Mouse (Mus musculus): ENCODE measurements around the gene Padi1. TPM values are rescaled to one million over a fixed set of nuclear protein-coding genes. Genes with fewer than 3 reads are reported as not detected.

The Padi1 gene
- polyA plus RNA-seq, 1 experiment = 0.06 TPM

- H3K4me3 ChIP-seq = no peak overlapping the region
- no peaks in the 10 kb centered on the region for H3K36me3 ChIP-seq (ENCODE audit: control insufficient read depth, insufficient read depth)
Measured at GRCm38 (mm10) chr4:140775876-140776275, 69.7 kb downstream of the Padi1 start.

GRCm38 (mm10) chr4:140774893-140775292 lies 70.7 kb downstream of the Padi1 start:
- no peak overlapping the region for H3ac ChIP-seq (ENCODE audit: control insufficient read depth, insufficient read length)
- TF ChIP-seq REST (IDR thresholded peaks at IDR 0.05; ENCODE audit: insufficient read depth, insufficient read length) (no peak), MYOG (IDR thresholded peaks at IDR 0.05; ENCODE audit: control insufficient read depth in 1 of 3, insufficient read depth in 1 of 3, insufficient read length in 2 of 3, low read depth in 2 of 3) (peak in 2 of 3 experiments; percentile 88 to 94), CEBPB (IDR thresholded peaks at IDR 0.05; ENCODE audit: insufficient read depth, poor library complexity, severe bottlenecking) (no peak), TCF12 (IDR thresholded peaks at IDR 0.05; ENCODE audit: insufficient read depth, poor library complexity, severe bottlenecking) (peak; percentile 28), MAX (IDR thresholded peaks at IDR 0.05; ENCODE audit: low read depth) (no peak), TCF3 (IDR thresholded peaks at IDR 0.05; ENCODE audit: insufficient read length, low read depth) (peak; percentile 54), POLR2AphosphoS2 (IDR thresholded peaks at IDR 0.05; ENCODE audit: insufficient read length, low read depth) (no peak), E2F4 (IDR thresholded peaks at IDR 0.05; ENCODE audit: insufficient read depth) (no peak), MYOD1 (IDR thresholded peaks at IDR 0.05; ENCODE audit: control insufficient read depth in 1 of 3, insufficient read length in 2 of 3, low read depth in 2 of 3) (peak in 2 of 3 experiments; percentile 71 to 95), SRF (IDR thresholded peaks at IDR 0.05; ENCODE audit: control insufficient read depth, insufficient read length, low read depth) (no peak), USF1 (IDR thresholded peaks at IDR 0.05; ENCODE audit: low read depth) (no peak), POLR2A (IDR thresholded peaks at IDR 0.05; ENCODE audit: insufficient read length, low read depth) (no peak)
- H3K4me3 ChIP-seq = no peak overlapping the region
- no peaks in the 10 kb centered on the region for H3K27me3 ChIP-seq (ENCODE audit: control insufficient read depth, insufficient read depth, insufficient read length)
- no peaks in the 10 kb centered on the region for H3K36me3 ChIP-seq (ENCODE audit: control insufficient read depth, insufficient read depth)
- no peak overlapping the region for H3K4me2 ChIP-seq (ENCODE audit: low read depth)
- H3K79me2 ChIP-seq (ENCODE audit: control insufficient read depth, insufficient read depth) = no peaks in the 10 kb centered on the region

More at GRCm38 (mm10) chr4:140775876-140776275, 69.7 kb downstream of the Padi1 start:
- no peaks in the 10 kb centered on the region for H3K79me2 ChIP-seq (ENCODE audit: control insufficient read depth, insufficient read depth)
- TF ChIP-seq MAX (IDR thresholded peaks at IDR 0.05; ENCODE audit: low read depth) (no peak), REST (IDR thresholded peaks at IDR 0.05; ENCODE audit: insufficient read depth, insufficient read length) (no peak), TCF12 (IDR thresholded peaks at IDR 0.05; ENCODE audit: insufficient read depth, poor library complexity, severe bottlenecking) (no peak), POLR2A (IDR thresholded peaks at IDR 0.05; ENCODE audit: insufficient read length, low read depth) (no peak), MYOD1 (IDR thresholded peaks at IDR 0.05; ENCODE audit: control insufficient read depth in 1 of 3, insufficient read length in 2 of 3, low read depth in 2 of 3) (peak in 1 of 3 experiments; percentile 53)
- H3K27me3 ChIP-seq (ENCODE audit: control insufficient read depth, insufficient read depth, insufficient read length) = no peaks in the 10 kb centered on the region
- H3K4me2 ChIP-seq (ENCODE audit: low read depth) = no peak overlapping the region
- H3ac ChIP-seq (ENCODE audit: control insufficient read depth, insufficient read length) = no peak overlapping the region

- TF ChIP-seq MYOD1 (IDR thresholded peaks at IDR 0.05; ENCODE audit: control insufficient read depth in 1 of 3, insufficient read length in 2 of 3, low read depth in 2 of 3) = no peak
- H3K27me3 ChIP-seq (ENCODE audit: control insufficient read depth, insufficient read depth, insufficient read length) = no peaks in the 10 kb centered on the region
- no peak within 1 kb of the TSS for H3ac ChIP-seq (ENCODE audit: control insufficient read depth, insufficient read length)
- no peaks in the 10 kb centered on the region for H3K36me3 ChIP-seq (ENCODE audit: control insufficient read depth, insufficient read depth)
- no peaks in the 10 kb centered on the region for H3K79me2 ChIP-seq (ENCODE audit: control insufficient read depth, insufficient read depth)
- no peak within 1 kb of the TSS for H3K4me2 ChIP-seq (ENCODE audit: low read depth)
- no peak within 1 kb of the TSS for H3K4me3 ChIP-seq
Measured at GRCm38 (mm10) chr4:140774025-140774800, 71.4 kb downstream of the Padi1 start, which contains the start of gene Padi4. Gene Padi4 (minus strand): TSS chr4:140774236.

GRCm38 (mm10) chr4:140771091-140771490 lies 74.5 kb downstream of the Padi1 start:
- no peak overlapping the region for H3ac ChIP-seq (ENCODE audit: control insufficient read depth, insufficient read length)
- peak overlapping the region; percentile 18 for H3K4me3 ChIP-seq
- no peaks in the 10 kb centered on the region for H3K27me3 ChIP-seq (ENCODE audit: control insufficient read depth, insufficient read depth, insufficient read length)
- TF ChIP-seq MAX (IDR thresholded peaks at IDR 0.05; ENCODE audit: low read depth) = no peak
- no peak for TF ChIP-seq REST (IDR thresholded peaks at IDR 0.05; ENCODE audit: insufficient read depth, insufficient read length)
- no peak for TF ChIP-seq CEBPB (IDR thresholded peaks at IDR 0.05; ENCODE audit: insufficient read depth, poor library complexity, severe bottlenecking)
- TF ChIP-seq TCF3 (IDR thresholded peaks at IDR 0.05; ENCODE audit: insufficient read length, low read depth) = no peak
- TF ChIP-seq POLR2AphosphoS2 (IDR thresholded peaks at IDR 0.05; ENCODE audit: insufficient read length, low read depth) = no peak
- no peak for TF ChIP-seq TCF12 (IDR thresholded peaks at IDR 0.05; ENCODE audit: insufficient read depth, poor library complexity, severe bottlenecking)
- TF ChIP-seq USF1 (IDR thresholded peaks at IDR 0.05; ENCODE audit: low read depth) = no peak
- no peak for TF ChIP-seq MYOD1 (IDR thresholded peaks at IDR 0.05; ENCODE audit: control insufficient read depth in 1 of 3, insufficient read length in 2 of 3, low read depth in 2 of 3)
- peak overlapping the region; percentile 45 for H3K4me2 ChIP-seq (ENCODE audit: low read depth)
- H3K36me3 ChIP-seq (ENCODE audit: control insufficient read depth, insufficient read depth) = no peaks in the 10 kb centered on the region
- H3K79me2 ChIP-seq (ENCODE audit: control insufficient read depth, insufficient read depth) = no peaks in the 10 kb centered on the region

- H3K27me3 ChIP-seq (ENCODE audit: control insufficient read depth, insufficient read depth, insufficient read length) = no peaks in the 10 kb centered on the region
- no peak for TF ChIP-seq USF1 (IDR thresholded peaks at IDR 0.05; ENCODE audit: low read depth)
- no peak for TF ChIP-seq SRF (IDR thresholded peaks at IDR 0.05; ENCODE audit: control insufficient read depth, insufficient read length, low read depth)
- no peak for TF ChIP-seq MYOG (IDR thresholded peaks at IDR 0.05; ENCODE audit: control insufficient read depth in 1 of 3, insufficient read depth in 1 of 3, insufficient read length in 2 of 3, low read depth in 2 of 3)
- no peak for TF ChIP-seq TCF12 (IDR thresholded peaks at IDR 0.05; ENCODE audit: insufficient read depth, poor library complexity, severe bottlenecking)
- TF ChIP-seq MYOD1 (IDR thresholded peaks at IDR 0.05; ENCODE audit: control insufficient read depth in 1 of 3, insufficient read length in 2 of 3, low read depth in 2 of 3) = no peak
- no peak for TF ChIP-seq E2F4 (IDR thresholded peaks at IDR 0.05; ENCODE audit: insufficient read depth)
- TF ChIP-seq POLR2AphosphoS2 (IDR thresholded peaks at IDR 0.05; ENCODE audit: insufficient read length, low read depth) = no peak
- TF ChIP-seq POLR2A (IDR thresholded peaks at IDR 0.05; ENCODE audit: insufficient read length, low read depth) = no peak
- no peak for TF ChIP-seq MAX (IDR thresholded peaks at IDR 0.05; ENCODE audit: low read depth)
- no peak for TF ChIP-seq REST (IDR thresholded peaks at IDR 0.05; ENCODE audit: insufficient read depth, insufficient read length)
- no peak for TF ChIP-seq TCF3 (IDR thresholded peaks at IDR 0.05; ENCODE audit: insufficient read length, low read depth)
- TF ChIP-seq CEBPB (IDR thresholded peaks at IDR 0.05; ENCODE audit: insufficient read depth, poor library complexity, severe bottlenecking) = no peak
- no peaks in the 10 kb centered on the region for H3K36me3 ChIP-seq (ENCODE audit: control insufficient read depth, insufficient read depth)
- peak overlapping the region; percentile 18 for H3K4me3 ChIP-seq
- H3ac ChIP-seq (ENCODE audit: control insufficient read depth, insufficient read length) = no peak overlapping the region
- H3K79me2 ChIP-seq (ENCODE audit: control insufficient read depth, insufficient read depth) = no peaks in the 10 kb centered on the region
- H3K4me2 ChIP-seq (ENCODE audit: low read depth) = peak overlapping the region; percentile 87
Measured at GRCm38 (mm10) chr4:140770433-140770832, 75.1 kb downstream of the Padi1 start.
